Mouse (Mus musculus) testis, adult 2 months (tissue): Measurements from ENCODE around the gene Slc30a1. TPM values are rescaled to one million over a fixed set of nuclear protein-coding genes. Genes with fewer than 3 reads are reported as not detected.

Experiments
- H3K27ac ChIP-seq: fragments of 200-500 bp; 2 replicates; pipeline ENCODE4 v1.5.1; 2012; ENCODE audit warnings: low read depth, low read length; ENCODE audit not compliant: control insufficient read depth, insufficient read depth
- H3K27me3 ChIP-seq: fragments of 200-500 bp; 2 replicates; pipeline ENCODE4 v1.6.1; 2012; ENCODE audit warnings: mild to moderate bottlenecking, low read length, moderate library complexity; ENCODE audit not compliant: control insufficient read depth, insufficient read depth
- H3K36me3 ChIP-seq: fragments of 200-500 bp; 2 replicates; pipeline ENCODE4 v1.6.1; 2012; ENCODE audit warnings: mild to moderate bottlenecking, low read length; ENCODE audit not compliant: control insufficient read depth, insufficient read depth
- H3K4me1 ChIP-seq: fragments of 200-500 bp; 2 replicates; pipeline ENCODE4 v1.6.1; 2012; ENCODE audit warnings: low read length; ENCODE audit not compliant: control insufficient read depth, insufficient read depth
- H3K4me3 ChIP-seq: fragments of 200-500 bp; 2 replicates; pipeline ENCODE4 v1.5.1; 2012; ENCODE audit warnings: low read depth, mild to moderate bottlenecking, low read length, moderate library complexity, mixed read lengths; ENCODE audit not compliant: control insufficient read depth
- CTCF ChIP-seq: fragments of 200-500 bp; IDR thresholded peaks from 2 replicates; pipeline ENCODE4 v1.5.1; 2012; ENCODE audit warnings: low read depth, mild to moderate bottlenecking, inconsistent platforms, low read length, moderate library complexity; ENCODE audit not compliant: control insufficient read depth, insufficient read depth, insufficient replicate concordance
- POLR2A ChIP-seq: fragments of 200-500 bp; IDR thresholded peaks from 2 replicates; pipeline ENCODE4 v1.6.1; 2012; ENCODE audit warnings: low read depth, mild to moderate bottlenecking, inconsistent platforms, low read length, moderate library complexity; ENCODE audit not compliant: control insufficient read depth
- polyA plus RNA-seq: library from polyadenylated mRNA; depleted of rRNA; stranded (reverse); fragments of >200 nt; gene quantifications from 2 replicates; pipeline ENCODE4 v1.2.3, GENCODE M21; 2012

Slc30a1 gene
- polyA plus RNA-seq, 1 experiment, result 17.8 TPM

DNA sequence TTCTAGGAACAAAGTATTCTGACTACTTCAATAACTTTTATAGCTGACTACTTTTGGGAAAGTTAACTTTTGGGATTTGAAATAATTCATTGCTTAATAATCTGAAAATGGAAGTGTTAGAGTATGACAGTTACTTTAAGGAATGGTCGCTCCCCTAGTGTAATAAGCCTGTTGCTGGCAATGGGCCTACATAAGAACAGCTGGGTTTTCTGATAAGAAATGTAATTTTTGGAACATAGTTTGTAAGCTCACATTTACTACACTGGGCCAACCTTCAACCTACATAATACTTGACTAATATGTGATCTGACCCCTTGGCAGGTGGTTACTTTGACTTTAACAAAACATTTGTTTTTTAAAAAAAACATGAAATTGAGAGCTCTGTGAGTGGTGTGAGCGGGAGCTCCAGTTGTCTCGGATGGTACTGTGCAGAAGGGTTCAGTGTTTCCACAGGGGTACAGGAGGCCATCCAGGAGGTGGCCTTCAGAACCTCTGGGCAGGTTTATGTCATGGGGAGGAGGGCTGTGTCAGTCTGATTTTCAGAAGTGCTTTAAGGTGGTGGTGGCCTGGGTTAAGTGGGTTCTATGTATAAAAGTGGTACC is 4.6 kb downstream of the Slc30a1 start:
- Histone ChIP-seq H3K27ac (no peak overlapping the region), H3K27me3 (no peaks in the 10 kb centered on the region), H3K4me1 (peaks cover 4% of the 10 kb centered on the region), H3K36me3 (peaks cover 7% of the 10 kb centered on the region), H3K4me3 (peak overlapping the region; percentile 31; the same call in 1 of the 2 replicates)
- no peak for TF ChIP-seq POLR2A
- no peak for TF ChIP-seq CTCF

DNA sequence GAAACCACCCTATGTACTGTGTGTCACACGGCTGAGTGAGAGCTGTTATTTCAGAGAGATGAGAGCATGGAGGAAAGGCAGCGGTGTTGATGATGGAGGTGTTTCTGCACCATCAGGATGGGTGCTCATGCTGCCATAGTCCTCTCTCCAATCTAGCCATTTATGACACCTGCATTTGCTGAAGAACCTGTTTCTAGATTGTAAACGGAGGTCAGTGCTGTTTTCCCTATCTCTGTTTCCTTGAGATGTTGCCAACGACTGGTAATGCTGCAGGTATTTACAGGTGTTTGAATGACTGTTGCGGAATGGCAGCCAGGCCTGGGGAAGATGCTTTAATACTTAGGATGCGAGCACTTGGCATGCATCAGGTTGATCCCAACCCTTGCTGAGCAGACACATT is 8.1 kb downstream of the Slc30a1 start:
- Histone ChIP-seq H3K36me3 (no peaks in the 10 kb centered on the region), H3K27ac (no peak overlapping the region), H3K4me3 (no peak overlapping the region), H3K4me1 (no peaks in the 10 kb centered on the region; the same call in 1 of the 2 replicates), H3K27me3 (no peaks in the 10 kb centered on the region)
- TF ChIP-seq POLR2A, result no peak
- TF ChIP-seq CTCF, result no peak

DNA sequence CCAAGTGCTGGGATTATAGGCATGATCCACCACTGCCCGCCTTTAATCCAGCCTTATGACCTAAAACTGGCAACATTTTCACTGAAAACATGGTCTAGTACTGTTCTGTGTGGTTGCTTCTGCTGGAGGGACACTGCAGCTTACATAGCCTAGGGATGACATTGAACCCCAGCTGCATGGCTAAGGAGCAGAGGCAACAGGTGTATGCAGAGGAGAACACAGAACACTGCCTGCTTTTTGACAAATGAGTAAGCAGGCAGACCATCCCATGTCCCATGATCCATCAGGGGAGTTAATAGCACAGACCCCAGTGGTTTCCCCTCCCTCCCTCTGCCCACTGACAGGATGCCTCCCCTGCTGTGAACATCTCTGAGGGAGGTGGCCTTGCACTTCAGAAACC is 9.0 kb downstream of the Slc30a1 start:
- TF ChIP-seq CTCF, result no peak
- no peak for TF ChIP-seq POLR2A
- Histone ChIP-seq H3K4me1 (no peaks in the 10 kb centered on the region; the same call in 1 of the 2 replicates), H3K4me3 (no peak overlapping the region)

DNA sequence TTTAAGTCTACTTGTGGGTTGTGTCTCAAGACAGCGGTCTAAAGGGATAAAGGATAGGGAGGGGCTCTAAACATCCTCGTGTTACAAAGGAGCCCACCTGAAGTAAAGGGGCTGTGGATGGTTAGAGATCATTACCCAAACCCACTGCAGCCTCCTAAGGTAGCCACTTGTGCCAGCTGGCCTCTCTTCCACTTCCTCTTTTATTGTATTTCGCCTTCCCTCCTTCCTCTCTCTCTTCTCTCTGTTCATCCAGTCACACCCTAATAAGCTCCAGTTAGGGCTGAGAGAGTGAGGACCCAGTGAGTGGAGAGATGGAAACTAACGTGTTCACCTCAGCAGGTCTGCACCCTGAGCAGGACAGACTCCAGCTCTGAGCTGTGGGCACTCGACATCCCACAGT is 10.3 kb downstream of the Slc30a1 start:
- TF ChIP-seq POLR2A (no peak), CTCF (no peak)
- H3K27me3 ChIP-seq, result no peaks in the 10 kb centered on the region
- H3K27ac ChIP-seq, result no peak overlapping the region
- no peaks in the 10 kb centered on the region for H3K36me3 ChIP-seq
- H3K4me1 ChIP-seq, result no peaks in the 10 kb centered on the region
- H3K4me3 ChIP-seq, result no peak overlapping the region

More for the DNA sequence above, 9.0 kb downstream of the Slc30a1 start:
- H3K36me3 ChIP-seq, result no peaks in the 10 kb centered on the region
- no peaks in the 10 kb centered on the region for H3K27me3 ChIP-seq
- no peak overlapping the region for H3K27ac ChIP-seq

DNA sequence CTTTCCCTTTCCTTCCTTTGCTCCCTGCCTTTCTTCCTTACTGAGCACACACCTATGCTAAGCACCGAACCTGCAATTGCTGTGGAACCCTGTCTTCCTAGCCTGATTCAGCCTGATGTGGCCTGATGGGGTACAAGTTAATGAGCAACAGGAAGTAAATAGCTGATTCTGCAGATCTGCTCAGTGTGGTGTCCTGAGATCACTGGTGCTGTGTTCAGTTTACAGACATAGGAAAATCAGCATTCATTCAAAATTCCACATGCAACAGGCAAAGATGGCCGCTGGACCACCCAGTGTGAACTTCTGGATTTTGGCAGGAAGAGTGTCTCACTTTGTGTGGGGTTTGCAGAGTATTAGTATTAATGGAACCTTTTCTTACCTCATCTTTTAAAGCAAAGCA is 12.8 kb downstream of the Slc30a1 start:
- Histone ChIP-seq H3K27ac (no peak overlapping the region), H3K27me3 (no peaks in the 10 kb centered on the region), H3K36me3 (no peaks in the 10 kb centered on the region), H3K4me1 (no peaks in the 10 kb centered on the region), H3K4me3 (no peak overlapping the region)
- TF ChIP-seq POLR2A (no peak), CTCF (no peak)

DNA sequence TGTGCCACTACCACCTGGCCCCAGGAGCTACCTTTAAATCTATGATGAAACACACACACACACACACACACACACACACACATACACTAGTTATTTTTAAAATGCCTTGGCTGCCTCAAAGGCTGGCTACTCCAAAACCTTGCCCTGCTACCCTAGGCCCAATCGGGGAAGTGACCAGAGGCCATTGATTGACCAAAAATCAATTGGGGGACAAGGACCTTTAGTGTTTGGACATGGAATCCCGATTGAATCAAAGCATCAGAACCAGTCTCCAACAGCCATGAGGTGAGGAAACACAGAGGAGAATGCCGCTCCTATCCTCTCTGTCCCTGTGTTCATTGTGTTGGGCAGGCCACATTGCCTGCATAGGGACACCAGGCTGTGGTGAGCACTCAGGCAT is 15.1 kb downstream of the Slc30a1 start:
- H3K4me1 ChIP-seq, result no peaks in the 10 kb centered on the region
- no peaks in the 10 kb centered on the region for H3K36me3 ChIP-seq
- TF ChIP-seq POLR2A, result no peak
- TF ChIP-seq CTCF, result no peak
- no peaks in the 10 kb centered on the region for H3K27me3 ChIP-seq
- H3K4me3 ChIP-seq, result no peak overlapping the region
- H3K27ac ChIP-seq, result no peak overlapping the region

DNA sequence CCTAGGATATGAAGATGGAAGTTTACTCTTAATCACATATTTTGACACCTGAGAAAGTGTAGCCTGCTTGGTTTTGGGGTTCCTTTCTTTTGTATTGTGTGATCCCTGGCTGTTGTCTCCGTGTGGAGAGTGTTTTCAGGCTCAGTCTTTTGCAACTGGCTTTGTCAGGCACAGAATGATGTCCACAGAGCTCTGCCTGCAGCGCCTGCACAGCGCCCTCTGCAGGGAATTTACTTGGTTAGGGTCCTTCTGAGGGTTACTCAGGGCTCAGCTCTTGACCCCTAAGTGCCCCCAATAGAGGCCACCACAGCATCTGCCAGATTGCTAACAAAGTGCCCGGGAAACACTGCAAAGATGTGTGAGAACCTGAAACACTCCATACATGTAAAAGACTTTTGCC is 18.9 kb downstream of the Slc30a1 start:
- no peaks in the 10 kb centered on the region for H3K36me3 ChIP-seq
- no peak overlapping the region for H3K4me3 ChIP-seq
- peaks cover 5% of the 10 kb centered on the region for H3K4me1 ChIP-seq
- H3K27me3 ChIP-seq, result no peaks in the 10 kb centered on the region
- no peak overlapping the region for H3K27ac ChIP-seq
- no peak for TF ChIP-seq POLR2A
- TF ChIP-seq CTCF, result no peak
